Mouse (Mus musculus) heart, postnatal 4 days (tissue): Measurements from ENCODE around the gene Rgs6. TPM values are rescaled to one million over a fixed set of nuclear protein-coding genes. Genes with fewer than 3 reads are reported as not detected.

Experiments used
- DNase-seq: peaks from one replicate; pipeline ENCODE4 v3.0.0; 2021
- total RNA-seq, 2 experiments: library from RNA; stranded (reverse); gene quantifications; 2 replicates each; pipeline ENCODE4 v1.2.3; 2021

Rgs6 gene
- total RNA-seq = 10 to 100 TPM; 20.8 to 21.5 TPM

DNA sequence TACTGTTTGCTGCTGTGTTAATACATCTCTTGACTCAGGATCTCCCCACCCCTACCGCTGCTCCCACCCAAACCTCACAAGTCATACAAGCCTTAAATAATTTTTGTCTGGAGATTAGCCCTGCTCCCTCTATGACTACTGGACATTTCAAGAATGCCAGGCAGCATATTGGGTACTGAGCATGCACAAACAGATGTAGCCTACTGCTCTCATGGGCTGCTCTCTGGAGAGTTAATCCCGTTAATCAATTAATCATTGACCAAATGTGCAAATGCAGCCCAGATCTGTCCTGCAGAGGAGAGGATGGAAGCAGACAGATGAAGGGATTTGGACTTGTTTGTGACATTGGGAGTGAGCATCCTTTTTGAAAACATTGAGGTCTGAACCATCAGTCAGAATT, at the start of gene Rgs6:
TSS of gene Rgs6 (plus strand) at position 276 of the 400 bp plus-strand sequence.
- no peak for DNase-seq

DNA sequence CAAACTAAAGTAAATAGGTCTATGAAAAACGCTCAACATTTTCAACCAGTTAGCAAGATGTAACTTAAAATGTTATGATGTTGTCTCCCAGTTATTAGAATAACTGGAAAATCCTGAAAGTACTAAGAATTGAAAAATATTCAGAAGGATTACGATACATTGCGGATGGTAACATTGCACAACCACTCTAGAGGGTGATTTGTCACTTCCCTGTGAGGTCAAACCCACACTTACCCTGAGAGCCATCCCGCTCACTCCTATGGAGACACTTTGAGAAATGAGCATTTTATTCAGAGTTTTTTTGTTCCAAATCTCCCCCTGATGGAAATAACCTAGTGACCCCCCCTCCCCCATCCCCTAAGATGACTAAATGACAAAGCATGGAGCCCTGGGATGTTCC, 41.0 kb upstream of the Rgs6 start:
- no peak for DNase-seq

DNA sequence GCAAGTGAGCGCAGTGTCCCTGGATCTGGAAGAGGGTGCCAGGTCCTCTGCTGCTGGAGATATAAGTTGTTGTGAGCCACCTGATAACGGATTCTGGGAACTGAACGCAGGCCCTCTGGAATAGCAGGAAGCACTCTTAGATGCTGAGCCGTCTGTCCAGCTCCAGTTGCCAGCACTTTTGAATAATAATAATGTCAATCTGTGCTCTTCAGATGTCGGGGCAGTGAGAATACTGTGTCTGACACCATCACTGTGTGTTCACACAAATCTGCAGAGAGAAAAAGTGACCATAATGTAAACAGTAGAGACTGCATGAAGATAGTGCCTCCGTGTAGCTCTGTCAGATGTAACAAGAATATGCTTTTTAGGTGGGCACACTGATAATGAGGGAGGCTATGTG, 38.9 kb upstream of the Rgs6 start:
- DNase-seq = no peak

DNA sequence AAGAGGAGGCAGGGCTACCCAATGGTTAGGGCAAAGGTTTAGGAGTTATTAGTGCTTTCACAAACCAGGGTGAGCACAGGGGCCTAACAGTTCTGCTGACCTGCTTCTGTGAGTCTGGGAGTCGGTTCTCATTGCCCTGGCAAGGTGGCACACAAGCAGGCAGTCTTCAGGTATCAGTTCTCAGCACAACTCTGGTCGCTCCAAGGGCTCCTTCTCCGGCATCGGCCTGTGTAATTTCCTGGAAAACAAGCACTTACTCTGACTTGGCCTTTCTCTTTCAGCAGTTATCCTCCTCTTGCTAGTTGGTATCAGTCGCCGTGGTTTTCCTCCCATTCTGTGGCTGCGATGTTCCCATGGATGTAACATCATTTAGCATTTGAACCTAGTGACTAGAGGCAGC, 38.0 kb upstream of the Rgs6 start:
- DNase-seq = no peak

DNA sequence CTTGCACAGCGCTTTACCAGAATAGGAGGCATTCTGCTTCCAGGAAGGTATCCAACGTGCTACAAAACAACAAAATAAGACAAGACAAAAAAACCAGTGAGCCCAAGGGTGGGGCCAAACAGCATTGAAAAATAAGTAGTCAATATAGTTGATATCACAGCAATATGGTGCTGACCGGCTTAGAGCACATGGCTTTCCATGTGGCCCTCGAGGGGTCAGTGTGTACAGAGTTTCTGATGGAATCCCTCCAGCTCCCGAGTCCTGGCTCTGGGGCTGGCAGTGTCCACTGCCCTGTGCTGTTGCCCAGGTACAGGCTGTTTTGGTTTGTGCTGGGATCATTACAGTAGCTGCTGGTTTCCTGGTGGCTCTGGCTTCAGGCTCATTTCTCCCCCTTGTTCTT, 35.7 kb upstream of the Rgs6 start:
- no peak for DNase-seq

DNA sequence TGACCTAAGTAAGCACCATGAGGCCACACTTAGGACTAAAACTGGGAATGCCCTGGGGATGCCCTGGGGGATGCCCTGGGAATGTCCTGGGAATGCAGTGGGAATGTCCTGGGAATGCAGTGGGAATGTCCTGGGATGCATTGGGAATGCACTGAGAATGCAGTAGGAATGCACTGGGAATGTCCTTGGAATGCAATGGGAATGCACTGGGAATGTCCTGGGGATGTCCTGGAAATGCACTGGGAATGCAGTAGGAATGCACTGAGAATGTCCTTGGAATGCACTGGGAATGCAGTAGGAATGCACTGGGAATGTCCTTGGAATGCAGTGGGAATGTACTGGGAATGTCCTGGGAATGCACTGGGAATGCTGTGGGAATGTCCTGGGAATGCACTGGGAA, 25.2 kb upstream of the Rgs6 start:
- DNase-seq = no peak

DNA sequence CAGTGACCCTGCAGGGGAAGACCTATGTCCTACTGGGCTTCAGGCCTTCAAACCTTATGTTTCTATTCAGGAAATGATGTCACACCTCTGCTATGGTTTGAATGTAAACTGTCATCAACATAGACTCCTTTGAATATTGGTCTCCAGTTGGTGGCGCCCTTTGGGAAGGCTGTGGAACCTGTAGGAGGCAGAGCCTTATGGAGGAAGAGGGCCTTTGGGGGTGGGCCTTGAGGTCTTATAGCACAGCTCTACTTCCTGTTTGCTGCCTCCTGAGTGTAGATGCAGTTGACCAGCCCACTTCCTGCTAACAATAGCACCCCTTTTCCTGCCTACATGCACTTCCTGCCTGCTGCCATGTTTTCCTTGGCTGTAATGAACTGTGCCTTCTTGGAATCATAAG, 19.7 kb upstream of the Rgs6 start:
- DNase-seq = peak; percentile 14

DNA sequence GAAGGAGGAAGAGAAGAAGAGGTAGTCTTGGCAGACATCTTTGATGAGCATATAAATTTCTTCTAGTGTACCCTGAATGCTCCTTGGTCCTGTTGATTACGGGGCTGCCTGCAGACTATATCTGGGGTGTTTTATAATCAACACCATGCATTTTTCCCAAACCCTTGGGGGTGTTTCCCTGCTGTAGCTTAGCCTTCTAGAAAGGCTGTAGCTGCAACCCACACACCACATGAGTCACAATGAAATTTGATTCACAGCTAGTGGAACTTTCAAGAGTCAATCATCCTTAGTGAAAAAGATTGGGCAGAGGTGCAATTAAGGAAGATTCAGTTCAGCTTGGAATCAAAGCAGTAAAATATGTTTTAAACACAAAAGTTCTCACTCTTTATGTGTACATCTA, 15.4 kb upstream of the Rgs6 start:
- DNase-seq = no peak

DNA sequence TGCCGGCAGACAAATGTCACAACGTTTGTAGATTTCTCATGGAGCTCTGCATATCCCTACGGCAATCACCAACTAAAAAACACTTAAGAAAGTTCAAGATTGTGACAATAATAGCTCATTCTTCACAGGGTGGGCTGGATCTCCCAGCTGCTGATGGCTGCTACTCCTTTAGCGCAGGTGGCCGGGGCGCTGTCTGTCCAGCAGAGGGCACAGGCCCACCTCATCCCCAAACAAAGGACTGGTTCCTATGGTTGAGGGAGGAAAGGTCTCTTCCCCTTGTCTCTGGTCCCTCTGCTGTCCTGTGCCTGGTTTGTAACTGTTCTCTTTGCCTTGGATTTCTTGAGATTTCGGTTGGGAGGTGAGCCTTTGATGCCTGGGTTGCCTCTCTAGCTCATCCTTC, 1.5 kb upstream of the Rgs6 start:
- peak; percentile 39 for DNase-seq

DNA sequence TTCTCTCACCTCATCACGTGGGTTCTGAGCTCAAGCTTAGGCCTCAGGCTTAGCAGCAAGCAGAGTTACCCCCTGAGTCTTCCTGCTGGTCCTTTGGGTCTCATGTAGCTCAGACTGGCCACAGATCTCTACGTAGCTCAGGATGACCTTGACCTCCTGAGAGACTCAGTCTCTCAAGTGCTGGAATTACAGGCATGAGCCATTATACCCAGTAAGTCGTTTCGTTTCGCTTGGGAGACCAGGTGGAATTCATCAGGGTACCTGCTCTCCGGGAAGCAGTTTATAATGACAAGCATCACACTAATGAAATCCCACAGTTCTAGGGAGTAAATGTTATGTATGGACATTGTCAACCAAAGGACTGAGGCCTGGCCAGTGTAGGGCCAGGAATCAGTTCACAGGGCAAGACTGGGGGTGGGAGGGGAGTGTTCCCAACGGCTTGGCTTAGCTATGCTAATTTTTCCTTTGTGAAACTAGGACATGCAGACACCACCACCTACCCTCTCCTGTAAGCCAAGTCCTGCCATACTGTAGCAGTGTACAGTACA, 670 bp upstream of the Rgs6 start:
- DNase-seq = no peak

DNA sequence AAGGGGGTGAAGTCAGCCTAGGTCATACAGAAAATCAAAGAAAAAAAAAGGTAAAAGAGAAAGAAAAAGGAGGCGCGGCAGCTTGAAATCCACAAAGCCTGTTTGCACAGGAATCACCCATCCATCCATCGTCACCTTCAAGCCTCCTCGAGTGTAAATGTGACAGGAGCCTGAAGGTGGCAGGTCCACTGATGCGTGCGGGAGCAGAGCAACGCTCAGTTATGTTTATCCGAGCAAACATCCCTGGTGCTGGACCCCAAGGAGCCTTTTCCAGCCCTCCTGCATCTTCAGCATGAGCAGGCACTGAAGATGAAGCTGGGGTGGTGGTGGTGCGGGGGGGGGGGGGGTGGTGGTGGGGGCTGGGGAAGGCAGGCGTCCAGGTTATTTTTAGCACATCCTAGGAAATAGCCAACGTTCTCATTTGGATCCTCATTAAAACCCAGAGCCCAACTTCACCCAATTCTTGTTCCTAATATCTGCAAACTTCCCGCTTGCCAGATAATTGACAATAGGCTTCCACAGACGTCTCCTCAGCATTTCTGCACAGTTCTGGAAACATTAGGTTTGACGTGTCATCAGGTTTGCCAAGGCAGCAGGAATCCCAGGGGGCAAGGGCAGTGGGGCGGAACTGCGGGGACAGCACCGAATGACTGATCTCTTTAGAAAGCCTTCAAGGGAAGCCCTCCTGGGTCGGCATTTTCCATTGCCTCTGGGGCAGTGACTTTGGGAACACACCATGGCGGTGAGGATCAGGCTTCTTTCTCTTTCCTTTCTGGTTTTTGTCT, 946 bp downstream of the Rgs6 start:
- DNase-seq = no peak

DNA sequence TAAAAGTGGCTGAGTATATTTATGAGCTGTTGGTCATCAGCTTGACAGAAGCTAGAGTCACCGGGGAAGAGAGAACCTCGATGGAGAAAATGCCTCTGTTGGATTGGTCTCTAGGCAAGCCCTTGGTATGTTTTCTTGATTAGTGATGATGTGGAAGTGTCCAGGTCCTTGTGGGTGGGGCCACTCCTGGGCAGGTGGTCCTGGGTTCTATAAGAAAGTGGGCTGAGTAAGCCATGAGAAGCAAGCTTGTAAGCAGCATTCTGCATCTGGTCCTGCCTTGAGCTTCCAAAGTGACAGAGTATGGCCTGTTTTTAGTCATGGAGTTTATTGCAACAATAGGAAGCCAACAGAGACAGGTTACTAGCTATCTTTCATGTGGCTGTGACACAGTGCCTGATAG, 10.9 kb downstream of the Rgs6 start:
- no peak for DNase-seq

DNA sequence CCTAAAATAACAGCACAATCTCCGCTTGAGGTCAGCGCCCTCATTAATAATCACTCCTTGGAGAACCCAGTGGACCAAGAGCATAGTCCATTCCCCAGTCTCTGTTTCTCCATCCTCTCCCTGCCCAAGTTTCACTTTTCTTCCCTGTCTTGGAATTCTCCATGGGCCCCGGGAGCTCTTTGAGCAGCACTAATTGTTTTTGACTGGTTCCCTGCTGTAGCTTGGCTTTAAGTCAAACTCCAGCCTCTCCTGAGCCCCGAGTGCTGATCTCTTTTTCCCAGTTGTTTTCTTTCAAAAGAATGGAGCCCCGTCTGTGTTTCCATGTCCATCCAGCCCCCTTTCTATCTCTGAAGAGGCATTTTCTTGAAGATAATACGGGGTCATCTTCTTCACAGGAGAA, 12.3 kb downstream of the Rgs6 start:
- no peak for DNase-seq

DNA sequence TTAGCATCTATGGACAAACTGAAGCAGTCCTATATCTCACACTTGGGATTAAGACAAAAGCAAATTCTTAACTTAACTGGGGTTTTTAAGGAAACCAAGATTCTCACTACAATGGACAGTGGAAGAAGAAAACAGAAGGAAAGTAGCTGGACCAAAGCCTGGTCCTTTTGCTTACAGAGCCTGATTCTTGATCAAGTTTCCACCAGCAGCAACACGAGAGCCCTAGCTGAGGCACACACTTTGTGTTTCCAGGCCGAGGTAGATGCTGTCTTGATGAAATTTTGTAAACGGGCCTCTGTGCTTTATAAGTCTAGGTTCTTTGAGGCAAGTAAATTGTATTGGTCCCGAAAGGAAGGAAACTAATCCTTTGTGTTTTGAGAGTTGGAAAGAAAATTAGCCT, 14.7 kb downstream of the Rgs6 start:
- no peak for DNase-seq

DNA sequence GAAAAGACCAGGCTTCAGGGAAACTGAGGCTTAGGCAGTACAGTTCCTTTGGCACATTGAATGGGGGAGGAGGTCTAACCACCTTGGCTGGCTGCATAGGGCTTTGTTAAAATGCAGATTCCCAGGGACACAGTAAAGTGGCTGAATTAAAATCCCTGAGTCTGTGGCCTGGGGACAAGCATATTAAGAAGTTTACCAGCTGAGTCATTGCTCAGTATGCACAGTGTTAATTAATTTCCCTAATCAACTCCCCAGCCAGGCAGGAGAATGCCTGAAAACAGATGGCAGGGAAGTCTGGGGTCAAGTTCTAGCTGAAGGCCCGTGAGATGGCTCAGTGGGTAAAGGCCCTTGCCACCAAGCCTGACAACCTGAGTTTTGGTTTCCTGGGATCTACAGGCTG, 15.2 kb downstream of the Rgs6 start:
- DNase-seq = no peak

DNA sequence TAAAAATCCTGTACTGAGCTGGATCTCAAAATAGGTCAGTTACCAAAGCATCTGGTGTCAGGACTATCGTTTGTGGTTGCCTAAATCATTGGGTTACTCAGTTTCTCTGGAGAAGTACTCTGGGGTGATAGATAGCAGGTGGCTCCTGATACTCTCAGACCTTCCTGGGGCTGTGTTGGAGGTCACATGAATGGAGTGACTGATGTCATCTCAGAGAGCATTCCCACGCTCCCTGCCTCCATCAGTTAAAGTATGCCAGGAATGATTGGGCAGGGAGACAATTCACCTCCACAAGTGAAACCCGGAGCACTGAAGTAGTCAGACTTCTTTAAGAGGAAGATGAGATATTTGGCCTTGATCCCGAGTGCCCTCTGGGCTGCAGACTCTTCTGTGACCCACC, 15.9 kb downstream of the Rgs6 start:
- DNase-seq = no peak

DNA sequence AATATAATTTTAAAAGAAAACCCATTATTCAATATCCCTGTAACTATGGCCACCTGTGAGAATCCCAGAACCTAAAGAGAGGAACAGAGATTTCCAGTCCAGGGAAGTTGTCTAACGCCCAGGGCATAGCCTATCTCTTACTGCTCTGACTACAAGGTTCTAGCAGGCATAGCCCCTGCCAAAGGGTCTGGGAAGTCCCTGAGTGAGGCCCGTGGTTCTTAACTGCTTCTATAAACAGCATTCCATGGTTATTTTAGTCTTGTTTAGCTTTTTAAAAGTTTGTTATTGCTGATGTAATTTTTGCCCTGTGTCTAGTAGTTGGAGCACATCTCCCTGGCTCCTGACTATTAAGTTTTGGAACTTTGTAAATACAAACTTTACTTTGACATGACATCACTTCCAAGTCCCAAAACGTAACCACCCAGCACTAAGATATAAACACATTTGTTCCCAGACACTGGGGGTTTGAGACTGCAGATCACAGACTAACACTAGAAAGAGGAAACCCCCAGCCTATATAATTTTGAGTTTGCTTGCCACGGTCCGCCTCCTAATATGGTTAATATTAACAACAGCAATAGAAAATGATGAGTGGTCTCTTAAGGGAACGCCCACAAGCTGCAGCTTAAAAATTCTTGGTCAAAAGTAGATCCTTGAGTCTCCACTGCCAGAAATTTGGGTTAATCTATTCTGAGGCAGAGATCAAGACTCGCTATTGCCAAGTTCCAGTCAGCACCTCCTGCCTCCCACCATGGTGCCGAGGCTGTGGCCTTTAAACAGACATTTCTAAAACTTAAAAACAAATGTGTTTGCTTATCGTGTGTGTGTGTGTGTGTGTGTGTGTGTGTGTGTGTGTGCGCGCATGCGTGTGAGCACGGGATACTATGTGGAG, 24.9 kb downstream of the Rgs6 start:
- peak; percentile 40 for DNase-seq

DNA sequence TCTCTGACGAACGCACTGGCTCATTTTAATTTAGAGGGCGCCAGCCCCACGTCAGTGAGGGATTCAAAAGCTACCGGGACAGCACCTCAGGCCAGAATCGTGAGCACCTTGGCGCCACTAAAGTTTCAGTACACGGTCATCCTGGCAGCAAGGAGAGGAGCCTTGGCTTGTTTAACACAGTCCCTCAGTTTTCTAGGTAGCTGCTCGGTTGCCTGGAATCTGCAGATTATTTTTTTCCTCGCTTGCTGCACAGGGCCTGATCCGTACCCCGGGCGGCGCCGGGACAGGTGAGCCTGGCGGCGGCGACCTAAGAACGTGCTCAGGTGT, 28.4 kb downstream of the Rgs6 start:
- DNase-seq = peak; percentile 13

DNA sequence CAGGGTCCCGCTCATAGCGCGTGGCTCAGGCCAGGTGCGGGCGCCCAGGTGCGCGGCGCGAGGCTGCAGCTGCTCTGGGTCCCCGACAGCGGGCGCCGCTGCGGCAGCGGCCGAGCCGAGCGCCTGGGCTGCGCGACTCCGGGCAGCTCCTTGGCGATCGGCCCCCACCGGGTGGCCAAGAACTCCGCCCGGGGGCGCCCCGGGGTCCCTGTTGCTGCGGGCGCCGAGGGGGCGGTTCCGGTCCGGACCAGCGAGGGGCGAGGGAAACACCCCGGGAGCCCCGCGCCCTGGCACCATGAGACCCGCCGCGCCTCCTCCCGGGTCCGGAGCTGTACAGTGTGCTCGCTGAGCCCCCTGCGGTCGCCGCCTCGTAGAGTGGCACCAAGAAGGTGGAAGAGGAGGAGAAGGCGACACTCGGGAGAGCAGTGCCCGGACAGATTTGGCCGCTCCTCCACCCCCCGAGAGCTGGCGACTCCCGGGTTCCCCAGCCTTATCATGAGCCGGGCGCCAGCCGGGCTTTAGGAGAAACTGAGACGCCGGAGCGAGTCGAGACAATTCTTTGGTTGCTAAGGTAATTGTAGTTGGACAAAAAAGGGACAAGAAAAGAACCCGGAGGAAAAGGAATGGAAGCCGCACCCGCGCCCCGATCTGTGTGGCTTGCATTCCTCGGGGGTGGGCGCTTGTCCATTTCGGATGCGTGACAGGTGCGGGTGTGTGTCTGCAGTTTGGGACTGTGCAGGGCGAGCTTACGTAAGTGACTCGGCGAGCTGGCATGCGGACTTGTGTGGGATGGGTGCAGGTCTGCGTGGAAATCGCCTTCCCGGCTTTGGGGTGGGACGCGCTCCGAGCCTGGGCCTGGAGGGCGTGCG, 29.0 kb downstream of the Rgs6 start:
- peak; percentile 62 for DNase-seq

DNA sequence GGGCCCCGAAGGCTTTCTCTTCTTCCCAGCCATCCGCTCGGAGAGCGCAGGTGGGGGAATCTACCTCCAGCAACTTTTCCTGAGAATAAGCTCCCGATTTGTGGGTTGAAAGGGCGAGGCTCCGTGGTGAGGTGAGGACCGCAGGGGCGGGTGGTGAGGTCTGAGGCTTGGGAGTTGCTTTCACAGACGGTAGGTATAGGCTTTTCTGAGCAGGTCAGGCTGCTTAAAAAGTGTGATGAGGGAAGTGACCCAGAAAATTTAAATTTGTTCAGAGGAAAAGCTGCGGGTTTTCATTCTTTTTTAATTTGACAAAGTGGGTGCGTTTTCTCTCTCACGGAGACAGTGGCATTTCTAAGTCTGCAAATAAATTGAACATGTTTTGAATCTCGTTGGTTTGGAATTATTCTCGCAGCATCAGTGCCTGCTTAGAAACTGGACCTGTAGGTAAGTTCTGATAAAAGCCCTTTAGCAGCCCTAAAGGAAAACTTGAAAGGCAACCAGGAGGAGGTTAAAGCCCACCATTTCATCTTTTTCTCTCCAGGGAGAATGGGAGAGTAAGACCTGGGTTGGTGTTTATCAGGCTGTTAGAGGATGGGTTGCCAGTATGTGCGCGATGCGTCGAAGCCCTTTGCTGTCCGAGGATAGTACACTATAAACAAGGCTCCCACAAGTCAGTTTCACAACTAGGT, 29.7 kb downstream of the Rgs6 start:
- DNase-seq = no peak

DNA sequence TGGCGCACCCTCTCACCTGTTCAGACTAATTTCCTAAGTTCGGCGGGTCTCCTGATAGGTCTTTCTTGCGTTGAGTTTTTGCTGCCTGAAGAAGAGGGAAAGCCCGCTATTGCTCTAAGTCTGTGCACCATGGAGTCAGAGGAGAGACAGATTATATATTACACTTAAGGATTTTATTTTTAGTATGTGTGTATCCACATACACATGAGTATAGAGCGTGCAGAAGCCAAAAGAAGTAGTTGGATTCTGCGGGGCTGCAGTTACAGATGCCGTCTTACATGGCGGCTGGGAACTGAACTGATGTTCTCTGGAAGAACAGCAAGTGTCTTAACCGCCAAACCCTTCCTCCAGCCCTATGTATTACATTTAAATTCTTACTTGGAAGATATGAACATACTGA, 52.3 kb downstream of the Rgs6 start:
- DNase-seq = no peak

DNA sequence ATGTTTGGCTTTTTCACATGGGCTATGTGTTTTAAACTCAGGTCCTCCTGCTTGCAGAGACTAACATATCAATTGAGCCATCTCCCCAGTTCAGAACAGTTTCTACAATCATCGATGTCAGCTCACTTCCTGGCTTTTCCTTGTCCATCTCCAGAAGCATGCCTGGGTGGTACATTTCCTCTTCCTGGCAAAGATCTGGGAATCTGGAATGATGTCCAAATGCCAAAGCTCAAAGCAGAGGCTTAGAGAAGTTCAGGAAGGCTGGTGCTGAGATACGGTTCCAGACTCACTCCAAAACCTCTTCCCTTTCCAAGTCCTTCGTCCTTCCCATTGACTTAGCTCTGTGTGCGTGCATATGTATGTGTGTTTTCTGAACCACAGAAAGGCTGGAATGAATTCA, 59.8 kb downstream of the Rgs6 start:
- no peak for DNase-seq
